Mouse (Mus musculus) heart, adult 8-10 months (tissue): ENCODE results near the gene Tex12. TPM values are rescaled to one million over a fixed set of nuclear protein-coding genes. Genes with fewer than 3 reads are reported as not detected.

Source experiments
- DNase-seq: peaks from one replicate; pipeline ENCODE4 v3.0.0; 2022; ENCODE audit warnings: low spot score
- total RNA-seq, 4 experiments: library from RNA; stranded (reverse); gene quantifications; 2 replicates each; pipeline ENCODE4 v1.2.4; 2022

The Tex12 gene
- total RNA-seq, result not detected

- no peak for DNase-seq
Measured at GRCm38 (mm10) chr9:50561145-50561917, at the start of gene Tex12. Tex12 (minus strand) TSS chr9:50561325.

- no peak for DNase-seq
Measured at GRCm38 (mm10) chr9:50604338-50604737, 43.2 kb upstream of the Tex12 start.

GRCm38 (mm10) chr9:50603998-50604324, 42.8 kb upstream of the Tex12 start:
- DNase-seq, result no peak

GRCm38 (mm10) chr9:50603189-50603997, 42.3 kb upstream of the Tex12 start, which contains the start of the genes Sdhd and Timm8b:
Sdhd (minus strand) TSS chr9:50603812.
Timm8b (plus strand) TSS chr9:50603910.
- peak; percentile 95 for DNase-seq

- no peak for DNase-seq
Measured at GRCm38 (mm10) chr9:50602055-50602845, 41.1 kb upstream of the Tex12 start.

- no peak for DNase-seq
Measured at GRCm38 (mm10) chr9:50601536-50601935, 40.4 kb upstream of the Tex12 start.

- no peak for DNase-seq
Measured at GRCm38 (mm10) chr9:50596973-50597372, 35.8 kb upstream of the Tex12 start.

GRCm38 (mm10) chr9:50594794-50595417, 33.8 kb upstream of the Tex12 start:
- DNase-seq, result no peak

- no peak for DNase-seq
Measured at GRCm38 (mm10) chr9:50593544-50593943, 32.4 kb upstream of the Tex12 start.

GRCm38 (mm10) chr9:50592955-50593354, 31.8 kb upstream of the Tex12 start:
- DNase-seq, result no peak

- DNase-seq, result no peak
Measured at GRCm38 (mm10) chr9:50590856-50591518, 29.9 kb upstream of the Tex12 start.

GRCm38 (mm10) chr9:50586955-50587354, 25.8 kb upstream of the Tex12 start:
- no peak for DNase-seq

GRCm38 (mm10) chr9:50585145-50585818, 24.2 kb upstream of the Tex12 start:
- no peak for DNase-seq

- DNase-seq, result no peak
Measured at GRCm38 (mm10) chr9:50580370-50580769, 19.2 kb upstream of the Tex12 start.

GRCm38 (mm10) chr9:50569599-50570525, 8.7 kb upstream of the Tex12 start:
- DNase-seq, result no peak

- no peak for DNase-seq
Measured at GRCm38 (mm10) chr9:50567881-50568280, 6.8 kb upstream of the Tex12 start.

GRCm38 (mm10) chr9:50567372-50567771, 6.2 kb upstream of the Tex12 start:
- DNase-seq, result no peak

GRCm38 (mm10) chr9:50565940-50566339, 4.8 kb upstream of the Tex12 start:
- no peak for DNase-seq

- DNase-seq, result peak; percentile 15
Measured at GRCm38 (mm10) chr9:50565173-50565572, 4.0 kb upstream of the Tex12 start.
